Mouse (Mus musculus): Measurements from ENCODE around the gene Pard3.

DNA sequence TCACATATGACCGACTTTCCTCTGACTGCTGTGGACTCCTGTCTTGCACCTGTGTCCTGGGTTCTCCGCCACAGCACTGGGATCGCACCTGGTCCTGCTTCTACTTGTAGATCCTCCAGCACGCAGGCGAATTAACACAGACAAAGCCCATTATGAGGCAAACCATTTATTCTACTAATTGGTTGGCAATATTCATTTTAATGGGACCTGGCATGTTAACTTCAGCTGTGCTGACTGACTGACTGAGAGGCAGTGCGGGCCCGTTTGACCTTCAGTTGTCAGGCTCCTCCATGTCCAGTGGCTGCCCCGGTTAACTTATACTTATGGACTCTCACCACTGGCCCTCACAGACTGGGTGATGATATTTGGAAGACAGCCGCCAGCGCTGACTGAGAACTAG is 128.6 kb downstream of the Pard3 start:
- TF ChIP-seq CTCF (IDR thresholded peaks at IDR 0.05; ENCODE audit: low read depth): no peak
- no peak for TF ChIP-seq EP300 (IDR thresholded peaks at IDR 0.05; ENCODE audit: low read depth)
